Mouse (Mus musculus) stomach, postnatal 0 days (tissue): ENCODE results near the gene Fam216a. TPM values are rescaled to one million over a fixed set of nuclear protein-coding genes. Genes with fewer than 3 reads are reported as not detected.
A peak's percentile ranks its signal among the peaks of the same experiment; 100 is the strongest.

Source experiments
- ATAC-seq: fragments of 200-750 bp; cut with Nextera tagmentation; 2 replicates; pipeline ENCODE4 v1.8.0; 2017; ENCODE audit not compliant: low FRiP score, low TSS enrichment
- DNase-seq: peaks from one replicate; pipeline ENCODE4 v3.0.0-alpha.2; 2016; ENCODE audit warnings: low spot score
- H3K27ac ChIP-seq: fragments of 300-500 bp; sonication (generic); replicated peaks from 2 replicates; pipeline ENCODE4 v1.5.1; 2014; ENCODE audit warnings: mild to moderate bottlenecking, control low read depth
- H3K27me3 ChIP-seq: fragments of 300-500 bp; sonication (generic); 2 replicates; pipeline ENCODE4 v1.6.1; 2014; ENCODE audit warnings: low read length; ENCODE audit not compliant: control insufficient read depth, insufficient read depth
- H3K36me3 ChIP-seq: fragments of 300-500 bp; sonication (generic); 2 replicates; pipeline ENCODE4 v1.6.1; 2014; ENCODE audit warnings: low read length, mixed read lengths; ENCODE audit not compliant: control insufficient read depth, insufficient read depth
- H3K4me1 ChIP-seq: fragments of 300-500 bp; sonication (generic); replicated peaks from 2 replicates; pipeline ENCODE4 v1.6.1; 2014; ENCODE audit warnings: antibody characterized with exemption; ENCODE audit not compliant: control insufficient read depth, insufficient read depth
- H3K4me2 ChIP-seq: fragments of 300-500 bp; sonication (generic); replicated peaks from 2 replicates; pipeline ENCODE4 v1.6.1; 2014; ENCODE audit warnings: low read depth, mild to moderate bottlenecking, control low read depth, moderate library complexity
- H3K4me3 ChIP-seq: fragments of 300-500 bp; sonication (generic); 2 replicates; pipeline ENCODE4 v1.5.1; 2014; ENCODE audit warnings: low read depth, low read length, control low read depth
- H3K9ac ChIP-seq: fragments of 300-500 bp; sonication (generic); 2 replicates; pipeline ENCODE4 v1.6.1; 2014; ENCODE audit warnings: mild to moderate bottlenecking, low read length, control low read depth, mixed read lengths
- H3K9me3 ChIP-seq: fragments of 300-500 bp; sonication (generic); 2 replicates; pipeline ENCODE4 v1.6.1; 2016; ENCODE audit warnings: low read length; ENCODE audit not compliant: control insufficient read depth
- CTCF ChIP-seq: IDR thresholded peaks from 2 replicates; pipeline ENCODE4 v1.5.1; 2016; ENCODE audit warnings: antibody characterized with exemption, low read depth, mild to moderate bottlenecking, moderate library complexity
- EP300 ChIP-seq: optimal IDR thresholded peaks from 2 replicates; pipeline ENCODE3; 2016; ENCODE audit warnings: antibody characterized with exemption
- WGBS: fragments of 180-500 bp; shearing (Covaris S2); extraction: QIAGEN DNeasy Blood & Tissue Kit; methylation state at CpG from one replicate; pipeline ENCODE4 v1.1.7; 2014; 5-methylcytosine and 5-hydroxymethylcytosine counted together
- polyA plus RNA-seq: library from polyadenylated mRNA; unstranded; fragments of >200 nt; fragmentation: Nextera tagmentation; extraction: Ambion mirVana; gene quantifications from 2 replicates; pipeline ENCODE4 v1.2.1, GENCODE M21; 2015

Fam216a gene
- polyA plus RNA-seq, 1 experiment from 2014 or later: 26.0 TPM

DNA sequence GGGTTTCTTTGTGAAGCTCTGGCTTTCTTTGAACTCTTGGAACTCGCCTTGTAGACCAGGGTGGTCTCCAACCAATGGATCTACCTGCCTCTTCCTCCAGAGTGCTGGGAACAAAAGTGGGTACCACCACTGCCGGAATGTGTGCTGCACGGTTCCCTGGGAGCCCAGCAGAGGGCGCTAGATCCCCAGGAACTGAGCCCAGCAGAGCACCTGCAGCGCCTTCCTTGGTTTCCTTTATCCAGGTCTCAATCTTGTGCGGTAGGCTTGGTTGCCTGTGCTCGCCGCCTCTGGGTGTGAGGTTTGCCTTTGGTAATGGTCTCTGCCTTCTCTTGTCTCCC lies 29.1 kb upstream of the Fam216a start:
- no peaks in the 10 kb centered on the region for H3K9me3 ChIP-seq
- no peak overlapping the region for H3K4me3 ChIP-seq
- no peak overlapping the region for H3K4me2 ChIP-seq
- H3K36me3 ChIP-seq: peaks cover 37% of the 10 kb centered on the region
- H3K4me1 ChIP-seq: no peaks in the 10 kb centered on the region
- ATAC-seq: peak; percentile 48; the same call in 1 of the 2 replicates
- 27% methylated on average over 8 of the region's 8 CpGs for WGBS
- no peak overlapping the region for H3K9ac ChIP-seq
- TF ChIP-seq CTCF (peak; percentile 96), EP300 (no peak)
- DNase-seq: peak; percentile 80
- no peaks in the 10 kb centered on the region for H3K27me3 ChIP-seq
- no peak overlapping the region for H3K27ac ChIP-seq

DNA sequence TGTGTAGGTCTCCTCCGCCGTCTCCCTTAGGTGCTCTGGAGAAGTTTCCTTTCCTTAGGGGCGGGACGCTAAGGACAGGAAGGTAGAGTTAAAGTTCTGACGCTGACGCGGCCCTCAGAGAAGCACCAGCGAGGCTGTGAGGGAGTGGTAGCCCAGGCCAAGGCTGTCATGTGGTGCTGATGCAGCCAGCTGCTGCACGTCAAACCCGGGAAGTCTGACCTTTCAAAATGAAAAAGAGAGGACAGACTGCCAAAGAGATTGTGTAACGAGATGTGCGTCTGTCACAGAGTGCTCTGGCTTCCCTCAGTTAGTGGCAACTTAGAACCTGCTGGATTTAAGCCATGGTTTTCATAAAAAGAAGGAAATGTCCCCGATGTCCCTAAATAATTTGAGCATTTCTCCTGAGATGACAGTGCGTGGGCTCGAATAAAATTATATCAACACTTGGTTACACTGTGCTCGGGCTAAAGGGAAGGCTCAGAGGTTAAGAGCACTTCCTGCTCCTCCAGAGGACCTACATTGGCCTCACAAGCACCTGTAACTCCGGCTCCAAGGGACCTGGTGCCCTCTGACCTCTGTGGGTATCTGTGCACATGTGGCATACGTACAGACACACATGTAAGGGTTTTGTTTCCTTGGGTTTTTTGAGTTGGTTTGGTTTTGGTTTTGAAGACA lies 28.6 kb upstream of the Fam216a start:
- WGBS: 47% methylated on average over 18 of the region's 18 CpGs
- Histone ChIP-seq H3K27ac (peak overlapping the region; percentile 58; the same call in 1 of the 2 replicates), H3K4me3 (no peak overlapping the region), H3K27me3 (no peaks in the 10 kb centered on the region), H3K9me3 (no peaks in the 10 kb centered on the region), H3K36me3 (peaks cover 36% of the 10 kb centered on the region), H3K4me2 (no peak overlapping the region), H3K4me1 (no peaks in the 10 kb centered on the region), H3K9ac (no peak overlapping the region)
- DNase-seq (peak; percentile 32), ATAC-seq (peak; percentile 59)
- no peak for TF ChIP-seq CTCF
- peak; percentile 45 for TF ChIP-seq EP300

DNA sequence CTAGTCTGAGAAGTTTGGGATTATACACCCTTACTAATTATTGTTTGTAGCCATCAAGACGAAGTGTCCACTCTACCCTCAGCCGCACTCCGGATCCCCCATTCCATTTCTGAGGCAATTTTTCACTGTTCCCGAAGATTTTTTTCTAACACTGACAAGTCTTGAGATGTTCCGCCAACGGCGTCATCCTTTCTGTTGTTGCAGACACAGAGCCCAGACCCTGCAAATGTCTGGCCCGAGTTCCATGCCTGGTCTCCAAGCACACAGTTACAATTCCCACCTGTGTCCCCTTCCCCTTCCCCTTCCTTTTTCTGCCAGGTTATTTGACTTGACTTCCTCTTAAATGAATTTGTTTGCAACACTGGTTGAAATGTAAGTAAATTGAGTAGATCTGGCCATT lies 27.7 kb upstream of the Fam216a start:
- H3K4me2 ChIP-seq: no peak overlapping the region
- H3K4me3 ChIP-seq: no peak overlapping the region
- H3K9me3 ChIP-seq: no peaks in the 10 kb centered on the region
- no peak for DNase-seq
- no peak overlapping the region for H3K27ac ChIP-seq
- no peak for TF ChIP-seq CTCF
- TF ChIP-seq EP300: no peak
- H3K9ac ChIP-seq: no peak overlapping the region
- H3K27me3 ChIP-seq: no peaks in the 10 kb centered on the region
- H3K36me3 ChIP-seq: peaks cover 29% of the 10 kb centered on the region
- ATAC-seq: no peak
- H3K4me1 ChIP-seq: no peaks in the 10 kb centered on the region
- 74% methylated on average over 8 of the region's 8 CpGs for WGBS

DNA sequence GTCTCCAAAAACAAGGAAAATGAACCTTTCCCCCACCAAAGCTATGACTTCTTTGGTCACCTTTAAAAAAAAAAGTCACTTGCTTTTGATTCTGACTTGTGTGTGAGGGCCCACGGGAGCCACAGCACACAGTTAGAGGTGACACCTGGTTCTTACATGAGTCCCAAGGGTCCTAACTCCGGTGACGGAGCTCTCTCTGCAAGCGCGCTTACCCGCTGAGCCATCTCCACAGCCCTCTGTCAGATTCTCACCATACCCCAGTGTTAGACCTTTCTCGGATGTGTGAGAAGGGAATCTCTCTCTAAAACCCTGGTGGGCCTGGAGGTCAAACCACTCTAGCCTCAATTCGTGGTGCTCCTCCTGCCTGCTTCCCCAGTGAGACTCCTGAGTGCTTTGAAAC lies 25.3 kb upstream of the Fam216a start:
- peaks cover 3% of the 10 kb centered on the region; the same call in 1 of the 2 replicates for H3K4me1 ChIP-seq
- peaks cover 11% of the 10 kb centered on the region for H3K36me3 ChIP-seq
- H3K4me2 ChIP-seq: no peak overlapping the region
- no peaks in the 10 kb centered on the region for H3K27me3 ChIP-seq
- TF ChIP-seq CTCF (no peak), EP300 (no peak)
- H3K4me3 ChIP-seq: no peak overlapping the region
- DNase-seq (no peak), ATAC-seq (no peak)
- no peak overlapping the region for H3K9ac ChIP-seq
- 90% methylated on average over 8 of the region's 8 CpGs for WGBS
- H3K27ac ChIP-seq: no peak overlapping the region; the same call in 1 of the 2 replicates
- H3K9me3 ChIP-seq: no peaks in the 10 kb centered on the region

DNA sequence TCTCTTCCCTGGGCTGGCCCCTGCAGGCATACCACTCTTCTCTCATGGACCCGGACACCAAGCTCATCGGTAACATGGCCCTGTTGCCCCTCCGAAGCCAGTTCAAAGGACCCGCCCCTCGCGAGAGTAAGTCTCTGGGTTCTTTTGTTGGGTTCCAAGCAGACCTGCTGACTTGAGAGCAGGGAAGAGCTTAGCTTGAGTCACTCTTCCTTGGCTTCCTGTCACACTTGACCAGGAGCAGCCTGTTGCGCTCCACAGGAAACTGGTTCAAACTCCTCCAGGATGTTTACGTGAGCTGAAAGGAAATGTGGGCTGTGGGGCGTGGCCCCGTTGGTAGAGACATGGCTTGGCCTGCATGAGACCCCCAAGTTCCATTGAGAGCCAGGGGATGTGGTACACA lies 24.6 kb upstream of the Fam216a start:
- ATAC-seq (no peak), DNase-seq (no peak)
- Histone ChIP-seq H3K4me1 (peaks cover 3% of the 10 kb centered on the region; the same call in 1 of the 2 replicates), H3K36me3 (peaks cover 6% of the 10 kb centered on the region), H3K4me2 (no peak overlapping the region), H3K27me3 (no peaks in the 10 kb centered on the region), H3K9me3 (no peaks in the 10 kb centered on the region), H3K9ac (no peak overlapping the region), H3K4me3 (no peak overlapping the region), H3K27ac (peak overlapping the region; percentile 69; the same call in 1 of the 2 replicates)
- WGBS: 79% methylated on average over 10 of the region's 10 CpGs
- TF ChIP-seq CTCF (no peak), EP300 (no peak)

DNA sequence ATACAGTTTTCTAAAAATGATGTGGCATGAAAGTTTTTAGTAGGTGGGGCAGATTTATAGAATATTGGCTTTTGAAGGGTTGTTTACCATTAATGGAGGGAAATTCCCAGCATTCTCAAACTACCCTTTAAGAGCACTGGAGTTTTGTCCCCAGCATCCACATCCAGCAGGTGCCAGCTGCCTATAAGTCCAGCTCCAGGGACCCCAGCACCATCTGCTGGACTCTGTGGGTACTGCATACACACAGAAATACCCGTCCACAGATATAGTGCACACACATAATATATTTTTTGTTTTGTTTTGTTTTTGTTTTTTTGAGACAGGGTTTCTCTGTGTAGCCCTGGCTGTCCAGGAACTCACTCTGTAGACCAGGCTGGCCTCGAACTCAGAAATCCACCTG lies 21.7 kb upstream of the Fam216a start:
- H3K4me3 ChIP-seq: no peak overlapping the region
- peaks cover 3% of the 10 kb centered on the region; the same call in 1 of the 2 replicates for H3K4me1 ChIP-seq
- 57% methylated on average over 2 of the region's 2 CpGs for WGBS
- peaks cover 6% of the 10 kb centered on the region for H3K36me3 ChIP-seq
- H3K27me3 ChIP-seq: no peaks in the 10 kb centered on the region
- DNase-seq (peak; percentile 85), ATAC-seq (peak; percentile 34; the same call in 1 of the 2 replicates)
- no peaks in the 10 kb centered on the region for H3K9me3 ChIP-seq
- H3K4me2 ChIP-seq: no peak overlapping the region
- no peak overlapping the region for H3K9ac ChIP-seq
- TF ChIP-seq CTCF (peak; percentile 87), EP300 (no peak)
- H3K27ac ChIP-seq: no peak overlapping the region
